Mouse (Mus musculus) regulatory T cell (primary cell): ENCODE measurements at regions not wholly inside any gene's neighbourhood (a gene's known extent, or its start where the extent isn't known, plus 50 kb on each side); places are given as distances from the start of the nearest gene placed in this dataset.

ENCODE experiments used
- in situ Hi-C: fragments of 300-600 bp; cut with MboI, MseI; formaldehyde crosslinking; loops from one replicate; pipeline ENCODE4 v1.15.1; 2025; ENCODE audit warnings: high pct_unique_total_duplicates

DNA sequence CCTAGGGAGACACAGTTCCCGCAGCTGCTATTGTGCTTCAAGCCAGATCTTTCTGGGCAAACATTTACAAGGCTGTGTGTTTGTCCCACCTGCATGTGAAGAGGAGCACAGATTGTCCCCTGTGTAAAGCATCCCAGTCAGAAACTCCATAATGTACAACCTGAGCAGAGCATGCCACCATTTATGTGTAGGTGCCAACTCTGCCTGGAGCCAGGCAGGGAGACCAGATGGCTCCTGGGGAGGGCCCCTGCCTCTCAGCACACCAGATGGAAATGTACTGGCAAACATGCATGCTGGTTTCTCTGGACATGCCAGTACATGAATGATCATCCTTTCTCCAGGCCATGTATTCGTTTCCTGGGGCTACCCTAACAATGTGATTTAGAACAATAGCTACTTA, 98.6 kb upstream of the Foxp3 start:
- in situ Hi-C loops, result loop anchor here (5.0 kb wide), 1 partner anchor 172 kb away; no protein-coding TSS in a partner anchor

DNA sequence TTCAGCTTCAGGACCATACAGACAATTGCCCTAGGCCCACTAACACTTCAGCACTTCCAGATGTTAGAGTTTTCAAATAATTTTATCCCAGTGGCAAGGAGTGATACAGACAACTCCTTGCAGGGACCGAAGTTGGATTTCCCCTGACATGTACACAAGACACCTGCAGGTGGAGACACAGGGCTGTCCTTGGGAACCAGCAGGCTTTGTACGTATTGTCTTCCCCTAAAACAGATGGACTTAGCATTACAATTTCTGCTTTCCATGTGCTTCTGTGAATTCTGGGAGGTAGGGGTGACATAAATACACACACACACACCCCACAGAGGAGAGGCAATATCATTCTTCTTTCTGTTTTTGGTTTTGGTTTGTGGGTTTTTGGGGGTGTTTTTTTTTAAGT, 98.2 kb upstream of the Usp27x start:
- in situ Hi-C loops, result loop anchor here (5.0 kb wide), 1 partner anchor 173 kb away; no protein-coding TSS in a partner anchor

DNA sequence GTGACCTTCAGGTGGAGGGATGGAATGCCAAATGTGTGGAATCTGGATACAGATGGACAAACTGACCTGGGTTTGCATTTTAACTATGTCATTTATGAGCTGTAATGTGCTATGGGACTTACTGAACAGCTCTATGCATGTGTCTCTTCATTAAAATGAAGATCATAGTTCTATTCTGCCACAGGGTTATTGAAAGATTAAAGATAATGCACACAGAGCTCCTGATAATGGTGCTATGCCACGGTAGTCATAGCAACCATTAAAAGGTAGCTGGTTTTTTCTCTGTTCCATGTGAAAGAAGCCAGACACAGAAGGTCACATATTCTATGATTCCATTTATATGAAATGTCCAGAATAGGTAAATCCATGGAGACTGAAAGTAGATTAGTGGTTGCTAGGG, 94.2 kb upstream of the Usp27x start:
- in situ Hi-C loops, result loop anchor here (5.0 kb wide), 1 partner anchor 178 kb away; no protein-coding TSS in a partner anchor

DNA sequence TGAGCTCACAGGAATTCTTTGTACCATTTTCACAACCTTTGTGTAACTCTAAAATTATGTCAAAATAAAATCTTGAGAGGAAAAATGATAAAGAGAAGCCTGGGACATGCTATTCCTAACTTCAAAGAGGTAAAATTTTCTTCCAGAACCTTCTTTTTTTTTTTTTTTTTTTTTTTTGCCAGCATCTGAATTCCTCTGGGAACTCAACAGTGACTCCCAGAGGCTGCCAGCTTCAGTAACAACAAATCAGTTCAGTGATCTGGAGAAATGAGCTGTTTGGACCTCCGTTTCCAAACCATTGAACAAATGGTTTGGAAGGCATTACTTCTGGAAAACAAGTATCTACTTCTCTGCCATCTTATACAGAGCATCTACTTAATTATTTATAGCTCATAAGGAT, 92.4 kb upstream of the Usp27x start:
- in situ Hi-C loops, result no loop called here

DNA sequence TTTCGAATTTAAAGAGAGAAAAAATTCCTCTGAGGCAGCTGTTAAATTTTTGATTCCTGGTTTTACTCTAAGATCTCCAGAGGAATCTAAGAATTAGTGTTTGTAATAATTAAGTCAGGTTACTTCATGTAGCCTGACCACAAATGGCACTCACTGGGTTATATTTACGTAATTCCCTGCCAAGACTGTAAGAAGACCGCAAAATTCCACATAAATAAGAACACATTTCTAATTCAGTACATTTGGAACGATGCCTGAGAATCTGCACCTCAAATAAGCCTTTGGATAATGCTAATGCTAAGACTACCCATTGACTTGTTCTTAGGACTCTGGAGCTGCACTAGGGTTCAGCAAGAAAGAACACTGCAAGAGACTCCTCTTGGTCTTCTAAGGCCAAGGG, 81.2 kb upstream of the Usp27x start:
- in situ Hi-C loops, result no loop called here

DNA sequence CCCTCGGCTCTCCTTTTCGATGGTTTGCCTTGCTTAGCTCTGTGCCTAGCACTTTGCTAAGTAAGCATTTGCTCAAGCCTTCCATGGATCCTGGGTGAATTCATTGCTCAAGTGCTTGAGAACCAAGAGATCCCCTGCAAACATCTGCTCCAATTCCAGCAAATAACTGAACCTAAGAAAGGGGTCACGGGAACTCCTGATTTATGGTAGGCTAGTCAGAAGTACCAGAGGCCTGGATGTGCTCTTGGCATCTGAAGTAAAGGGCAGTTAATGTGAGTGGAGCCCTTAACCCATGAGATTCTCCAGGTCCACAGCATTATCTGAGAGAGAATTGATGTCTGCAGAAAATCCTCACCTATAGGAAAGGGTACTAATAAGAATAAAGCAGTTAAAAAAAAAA, 69.4 kb upstream of the Usp27x start:
- in situ Hi-C loops, result no loop called here

DNA sequence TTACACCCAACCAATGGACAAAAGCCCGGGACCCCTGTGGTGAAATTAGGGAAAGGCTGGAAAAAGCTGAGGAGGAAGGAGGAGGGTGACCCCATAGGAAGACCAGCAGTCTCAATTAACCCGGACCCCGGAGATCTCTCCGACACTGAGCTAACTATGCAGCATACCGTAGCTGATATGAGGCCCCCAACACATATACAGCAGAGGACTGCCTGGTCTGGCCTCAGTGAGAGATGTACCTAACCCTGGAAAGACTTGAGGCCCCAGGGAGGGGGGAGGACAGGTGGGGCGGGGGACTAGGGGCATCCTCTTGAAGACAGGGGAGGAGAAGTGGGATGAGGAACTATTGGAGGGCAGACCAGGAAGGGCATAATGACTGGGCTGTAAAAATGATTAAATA, 69.0 kb upstream of the Usp27x start:
- in situ Hi-C loops, result no loop called here

DNA sequence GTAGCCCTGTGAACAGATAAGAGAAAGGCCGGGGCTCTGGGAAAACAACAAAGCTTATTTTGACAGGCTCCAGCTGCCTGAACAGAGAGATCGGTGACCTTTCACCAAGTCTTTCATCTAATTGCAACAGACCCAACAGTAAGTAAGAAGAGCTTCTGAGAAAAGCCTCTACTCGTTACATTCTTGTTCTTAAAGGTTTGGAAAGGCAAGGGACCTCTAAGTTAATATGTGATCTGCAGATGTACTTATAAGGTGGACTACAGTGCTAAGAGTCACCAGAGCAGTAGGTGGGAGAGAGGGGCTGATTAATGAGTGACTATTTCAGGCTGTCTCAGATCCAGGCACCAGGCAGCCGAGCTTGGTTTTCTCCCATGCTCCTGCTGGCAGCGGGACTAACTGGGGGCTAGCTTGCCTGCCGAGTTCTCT, 68.4 kb upstream of the Usp27x start:
- in situ Hi-C loops, result no loop called here

DNA sequence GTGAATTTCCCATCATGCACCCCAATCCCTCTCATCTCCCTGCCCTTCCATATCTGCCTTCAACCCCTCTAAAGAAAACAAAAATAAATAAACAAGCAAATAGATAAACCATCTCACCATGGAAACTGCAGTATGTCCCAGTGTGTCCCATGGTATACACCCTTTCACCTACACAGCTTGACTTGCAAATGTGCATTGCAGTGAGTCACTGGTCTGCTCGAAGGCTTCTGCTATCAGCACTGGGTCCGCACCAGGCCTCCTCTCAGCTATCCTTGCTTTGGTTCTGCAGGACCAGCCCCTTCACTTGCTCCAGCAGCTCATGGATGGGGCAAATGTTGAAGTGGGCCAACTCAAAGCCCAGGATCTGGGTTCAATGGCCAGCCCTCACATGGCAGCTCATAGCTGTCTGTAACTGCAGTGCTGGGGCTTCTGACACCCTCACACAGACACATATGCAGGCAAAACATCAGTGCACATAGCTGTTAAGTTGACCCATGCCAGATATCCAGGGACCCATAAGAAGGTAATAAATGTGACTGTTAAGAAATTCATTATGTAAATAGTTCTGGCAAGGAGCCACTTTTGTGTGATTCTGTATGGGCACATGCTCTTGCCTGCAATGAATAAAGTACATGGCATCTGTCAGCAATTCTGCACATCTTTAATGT, 59.9 kb upstream of the Usp27x start:
- in situ Hi-C loops, result loop anchor here (10.0 kb wide), 1 partner anchor 339 kb away; no protein-coding TSS in a partner anchor

DNA sequence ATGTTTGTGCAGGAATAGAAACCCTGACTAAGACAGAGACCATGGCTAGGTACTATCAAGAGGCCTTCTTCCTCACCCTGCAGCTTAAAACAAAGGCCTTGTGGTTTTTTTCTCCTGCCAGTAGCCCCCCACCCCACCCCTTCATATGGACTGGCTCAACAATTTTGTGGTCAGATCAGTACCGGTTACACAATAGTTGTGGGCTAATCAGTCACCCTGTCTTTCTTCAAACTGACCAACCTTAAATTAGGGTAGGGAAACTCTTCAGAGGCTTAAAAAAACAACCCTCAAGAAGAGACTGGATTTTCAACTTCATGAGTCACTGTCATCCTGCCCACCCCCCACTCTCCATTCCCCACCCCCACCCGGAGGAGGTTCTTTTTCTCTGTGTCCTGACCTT, 58.6 kb upstream of the Usp27x start:
- in situ Hi-C loops, result loop anchor here (10.0 kb wide), 1 partner anchor 341 kb away; no protein-coding TSS in a partner anchor

DNA sequence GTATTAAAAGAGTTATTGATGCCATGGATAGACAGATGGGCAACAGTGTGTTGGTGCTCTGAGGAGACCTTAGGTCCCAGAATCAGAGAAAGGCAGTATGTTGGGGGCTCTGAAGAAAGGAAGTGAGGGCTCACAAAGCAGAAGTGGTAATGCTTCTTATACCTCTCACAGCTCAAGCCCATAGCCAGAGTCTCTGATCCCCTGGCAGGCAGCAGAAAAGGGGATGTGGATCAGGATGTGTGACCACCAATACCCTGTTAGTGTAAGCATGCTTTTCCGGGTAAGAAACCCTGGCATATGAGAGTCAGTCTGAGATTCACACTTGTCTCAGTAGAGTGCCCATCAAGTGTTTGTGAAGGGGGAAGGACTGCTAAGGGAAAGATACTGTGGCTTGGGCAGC, 54.8 kb upstream of the Usp27x start:
- in situ Hi-C loops, result loop anchor here (10.0 kb wide), 1 partner anchor 344 kb away; no protein-coding TSS in a partner anchor

DNA sequence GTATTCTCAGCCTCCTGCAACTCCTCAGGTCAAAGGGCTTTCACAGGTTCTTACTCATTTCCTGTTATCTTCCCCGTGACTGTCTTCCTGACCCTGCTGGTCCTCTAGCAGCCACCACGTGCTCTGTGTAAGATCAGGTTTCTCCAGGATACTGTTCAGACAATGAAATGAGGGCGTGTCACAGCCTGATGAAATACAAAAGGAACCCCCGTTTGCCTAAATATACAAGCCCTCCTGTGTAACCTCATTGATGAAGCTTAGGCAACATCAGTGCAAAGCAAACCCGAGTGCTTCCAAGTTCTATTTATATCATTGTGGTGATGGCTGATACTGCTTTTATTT, 53.9 kb upstream of the Usp27x start:
- in situ Hi-C loops, result no loop called here

DNA sequence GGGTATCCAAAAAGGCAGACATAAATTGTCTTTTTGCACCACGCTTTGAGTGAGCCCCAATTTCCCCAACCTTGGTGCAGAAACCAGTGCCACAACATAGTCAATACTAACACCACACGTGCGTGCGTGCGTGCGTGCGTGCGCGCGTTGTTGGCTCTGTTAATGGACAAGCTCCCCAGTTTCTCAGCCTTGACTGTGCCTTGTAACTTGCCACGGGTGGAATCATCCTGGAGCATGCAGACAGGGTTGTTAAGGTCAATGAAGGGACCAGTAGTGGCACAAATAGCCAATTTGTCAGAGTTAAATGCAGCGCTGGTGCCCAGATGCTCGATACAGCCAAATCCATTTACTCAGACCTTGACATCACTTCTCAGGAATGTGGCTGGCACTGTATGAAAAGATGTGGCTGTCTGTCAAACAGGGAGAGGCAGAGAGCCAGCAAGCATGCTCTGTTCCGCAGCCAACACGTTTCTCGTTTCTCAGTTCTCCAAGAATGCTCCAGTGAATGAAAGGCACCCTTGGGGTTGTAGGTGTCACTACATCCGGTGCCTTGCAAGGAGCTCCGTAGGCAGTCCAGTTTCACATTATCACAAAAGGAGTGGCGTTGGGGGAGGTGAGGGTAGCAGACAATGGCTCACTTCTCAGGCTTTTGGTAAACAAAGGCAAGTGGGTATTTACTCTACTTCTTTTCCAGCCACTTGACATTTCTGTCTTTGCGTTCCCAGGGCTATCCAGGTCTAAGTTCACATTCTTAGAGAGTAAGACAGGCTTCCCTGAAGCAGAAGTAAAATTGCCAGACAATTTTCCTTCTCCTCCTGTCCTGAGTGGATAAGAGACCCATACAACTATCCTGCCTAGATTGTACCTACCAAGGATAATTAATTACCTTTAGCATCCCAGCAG, 53.2 kb upstream of the Usp27x start:
- in situ Hi-C loops, result no loop called here
